Mouse (Mus musculus): Measurements from ENCODE around the gene Lilrb4a. TPM values are rescaled to one million over a fixed set of nuclear protein-coding genes. Genes with fewer than 3 reads are reported as not detected.
A peak's percentile ranks its signal among the peaks of the same experiment; 100 is the strongest.
"Not testable (repeated sequence)": the region's sequence is repeated elsewhere in the genome, so short reads cannot be mapped to it uniquely, and the experiment has no call there.

The Lilrb4a gene
- polyA plus RNA-seq (2015; fragmentation: Nextera tagmentation; extraction: Ambion mirVana), result 1.6 and 2.3 TPM in 2 replicates

DNA sequence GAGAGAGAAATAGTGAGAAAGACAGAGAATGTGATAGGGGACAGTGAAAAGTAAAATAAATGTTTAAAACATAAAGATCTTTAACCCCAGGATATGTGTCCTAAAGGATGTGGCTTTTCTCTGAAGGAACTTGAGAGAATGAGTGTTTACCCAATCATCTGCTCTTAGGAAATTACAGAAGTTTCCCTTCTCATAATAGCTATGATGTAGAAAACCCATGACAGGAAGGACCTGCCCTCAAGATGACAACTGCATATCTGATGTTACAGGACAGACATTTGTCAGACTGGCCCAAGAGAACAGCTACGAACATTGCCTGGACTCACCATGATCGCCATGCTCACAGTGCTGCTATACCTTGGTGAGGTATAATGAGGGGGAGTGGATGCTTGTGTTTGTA lies at the start of gene Lilrb4a:
Lilrb4a (plus strand) TSS at position 266 of the 400 bp plus-strand sequence.
- H3K27ac ChIP-seq (ENCODE audit: low read length); H3K9ac ChIP-seq (ENCODE audit: low read depth, low read length); H3K9me3 ChIP-seq (ENCODE audit: control insufficient read depth, low read length); H3K4me1 ChIP-seq (ENCODE audit: control insufficient read depth, insufficient read depth, low read length); H3K4me2 ChIP-seq (ENCODE audit: low read depth, low read length); H3K36me3 ChIP-seq (ENCODE audit: control insufficient read depth, insufficient read depth, low read length); ATAC-seq; H3K4me3 ChIP-seq (ENCODE audit: low read length); H3K27me3 ChIP-seq (replicated peaks; ENCODE audit: control insufficient read depth, insufficient read depth, low read length): not testable (repeated sequence)
- no CpG with 5 or more reads among the region's 2 CpGs for WGBS

DNA sequence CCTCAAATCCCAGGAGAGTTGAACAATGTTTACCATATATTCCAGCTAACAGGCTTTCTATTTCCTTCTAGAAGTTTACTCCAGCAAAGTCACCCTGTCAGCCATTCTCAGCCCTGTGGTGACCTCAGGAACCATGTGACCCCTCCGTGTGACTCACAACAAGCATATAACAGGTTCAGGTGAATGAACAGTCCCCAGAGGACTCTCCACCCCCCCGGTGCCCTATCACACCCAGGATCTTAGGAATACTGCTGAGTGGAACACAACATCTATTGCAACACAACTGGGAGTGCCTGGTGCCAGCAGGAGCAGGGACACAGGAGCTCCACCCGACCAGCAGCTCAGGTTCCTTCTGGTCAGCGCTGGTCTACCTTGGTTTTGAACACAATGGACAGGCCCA lies 39.1 kb upstream of the Lilrb4a start:
- H3K27ac ChIP-seq (ENCODE audit: low read length), result no peak overlapping the region
- no peak overlapping the region for H3K9ac ChIP-seq (ENCODE audit: low read depth, low read length)
- H3K4me2 ChIP-seq (ENCODE audit: low read depth, low read length), result no peak overlapping the region
- 68% methylated on average over 4 of the region's 4 CpGs for WGBS
- H3K36me3 ChIP-seq (ENCODE audit: control insufficient read depth, insufficient read depth, low read length), result no peaks in the 10 kb centered on the region
- H3K9me3 ChIP-seq (ENCODE audit: control insufficient read depth, low read length), result no peaks in the 10 kb centered on the region
- peak; percentile 63 for ATAC-seq
- no peak overlapping the region for H3K4me3 ChIP-seq (ENCODE audit: low read length)
- H3K27me3 ChIP-seq (replicated peaks; ENCODE audit: control insufficient read depth, insufficient read depth, low read length), result no peaks in the 10 kb centered on the region
- H3K4me1 ChIP-seq (ENCODE audit: control insufficient read depth, insufficient read depth, low read length), result no peaks in the 10 kb centered on the region

DNA sequence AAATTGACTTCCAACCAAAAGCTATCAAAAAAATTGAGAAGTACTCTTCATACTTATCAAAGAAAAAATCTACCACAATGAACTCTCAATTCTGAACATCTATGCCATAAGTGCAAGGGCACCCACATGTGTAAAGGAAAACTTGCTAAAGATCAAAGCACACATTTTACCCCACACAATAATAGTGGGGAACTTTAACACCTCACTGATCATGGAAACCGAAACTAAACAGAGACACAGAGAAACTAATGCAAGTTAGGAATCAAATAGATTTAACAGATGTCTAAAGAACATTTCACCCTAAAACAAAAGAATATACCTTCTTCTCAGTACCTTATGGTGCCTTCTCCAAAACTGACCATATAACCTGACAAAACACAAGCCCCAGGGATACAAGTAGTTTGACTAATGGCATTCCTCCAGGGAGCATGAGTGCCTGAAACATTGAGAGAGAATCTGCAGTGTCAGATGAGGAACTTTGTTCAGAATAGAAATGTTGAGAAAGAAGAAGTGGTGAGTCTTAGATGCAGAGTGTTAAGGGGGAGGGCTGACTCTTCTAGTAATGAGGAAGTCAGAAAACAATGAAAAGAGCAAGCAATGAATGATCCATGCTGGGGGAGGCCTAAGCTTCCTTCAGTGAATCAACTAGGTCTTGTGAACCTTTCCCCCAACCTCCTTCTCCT lies 37.0 kb upstream of the Lilrb4a start:
- Histone ChIP-seq H3K27ac (ENCODE audit: low read length) (no peak overlapping the region), H3K36me3 (ENCODE audit: control insufficient read depth, insufficient read depth, low read length) (no peaks in the 10 kb centered on the region), H3K9ac (ENCODE audit: low read depth, low read length) (no peak overlapping the region), H3K4me1 (ENCODE audit: control insufficient read depth, insufficient read depth, low read length) (no peaks in the 10 kb centered on the region), H3K27me3 (replicated peaks; ENCODE audit: control insufficient read depth, insufficient read depth, low read length) (no peaks in the 10 kb centered on the region), H3K9me3 (ENCODE audit: control insufficient read depth, low read length) (no peaks in the 10 kb centered on the region), H3K4me3 (ENCODE audit: low read length) (no peak overlapping the region), H3K4me2 (ENCODE audit: low read depth, low read length) (no peak overlapping the region)
- WGBS, result 89% methylated on average over 1 of the region's 1 CpGs
- no peak for ATAC-seq

GRCm38 (mm10) chr10:51454365-51454764 lies 36.4 kb upstream of the Lilrb4a start:
- H3K4me3 ChIP-seq (ENCODE audit: low read length), result no peak overlapping the region
- no peaks in the 10 kb centered on the region for H3K36me3 ChIP-seq (ENCODE audit: control insufficient read depth, insufficient read depth, low read length)
- ATAC-seq, result peak; percentile 50
- no peak overlapping the region for H3K4me2 ChIP-seq (ENCODE audit: low read depth, low read length)
- no peak overlapping the region for H3K9ac ChIP-seq (ENCODE audit: low read depth, low read length)
- WGBS, result 42% methylated on average over 1 of the region's 1 CpGs
- H3K9me3 ChIP-seq (ENCODE audit: control insufficient read depth, low read length), result no peaks in the 10 kb centered on the region
- H3K4me1 ChIP-seq (ENCODE audit: control insufficient read depth, insufficient read depth, low read length), result no peaks in the 10 kb centered on the region
- no peak overlapping the region; the same call in 1 of the 2 replicates for H3K27ac ChIP-seq (ENCODE audit: low read length)
- H3K27me3 ChIP-seq (replicated peaks; ENCODE audit: control insufficient read depth, insufficient read depth, low read length), result no peaks in the 10 kb centered on the region

DNA sequence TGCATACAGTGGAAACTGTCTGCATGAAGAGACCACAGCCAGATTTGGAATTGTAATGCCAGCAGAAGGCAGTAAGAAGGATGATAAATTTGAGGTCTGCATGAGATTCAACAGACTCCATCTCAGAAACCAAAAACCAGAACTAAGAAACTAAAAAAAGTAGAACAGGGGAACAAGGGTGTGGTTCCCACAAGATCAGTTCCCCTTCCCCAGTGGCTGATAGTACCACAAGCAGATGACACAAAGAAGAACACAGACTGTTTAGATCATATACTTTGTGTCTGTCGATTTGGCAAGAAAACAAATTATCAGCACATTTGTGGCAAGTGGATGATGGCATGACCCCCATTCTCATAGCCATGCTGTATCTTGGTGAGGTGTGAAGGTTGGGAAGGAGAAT lies 35.0 kb upstream of the Lilrb4a start:
- WGBS, result 62% methylated on average over 1 of the region's 1 CpGs
- no peaks in the 10 kb centered on the region for H3K27me3 ChIP-seq (replicated peaks; ENCODE audit: control insufficient read depth, insufficient read depth, low read length)
- no peak for ATAC-seq
- no peaks in the 10 kb centered on the region for H3K4me1 ChIP-seq (ENCODE audit: control insufficient read depth, insufficient read depth, low read length)
- no peaks in the 10 kb centered on the region for H3K9me3 ChIP-seq (ENCODE audit: control insufficient read depth, low read length)
- no peak overlapping the region for H3K27ac ChIP-seq (ENCODE audit: low read length)
- no peak overlapping the region for H3K4me3 ChIP-seq (ENCODE audit: low read length)
- no peak overlapping the region for H3K9ac ChIP-seq (ENCODE audit: low read depth, low read length)
- H3K4me2 ChIP-seq (ENCODE audit: low read depth, low read length), result no peak overlapping the region
- no peaks in the 10 kb centered on the region for H3K36me3 ChIP-seq (ENCODE audit: control insufficient read depth, insufficient read depth, low read length)

GRCm38 (mm10) chr10:51456369-51456768 lies 34.4 kb upstream of the Lilrb4a start:
- Histone ChIP-seq H3K36me3 (ENCODE audit: control insufficient read depth, insufficient read depth, low read length) (no peaks in the 10 kb centered on the region), H3K27me3 (replicated peaks; ENCODE audit: control insufficient read depth, insufficient read depth, low read length) (no peaks in the 10 kb centered on the region), H3K4me3 (ENCODE audit: low read length) (no peak overlapping the region), H3K27ac (ENCODE audit: low read length) (no peak overlapping the region), H3K4me2 (ENCODE audit: low read depth, low read length) (no peak overlapping the region), H3K9ac (ENCODE audit: low read depth, low read length) (no peak overlapping the region), H3K4me1 (ENCODE audit: control insufficient read depth, insufficient read depth, low read length) (no peaks in the 10 kb centered on the region), H3K9me3 (ENCODE audit: control insufficient read depth, low read length) (no peaks in the 10 kb centered on the region)
- ATAC-seq, result no peak
- WGBS, result 77% methylated on average over 4 of the region's 4 CpGs

DNA sequence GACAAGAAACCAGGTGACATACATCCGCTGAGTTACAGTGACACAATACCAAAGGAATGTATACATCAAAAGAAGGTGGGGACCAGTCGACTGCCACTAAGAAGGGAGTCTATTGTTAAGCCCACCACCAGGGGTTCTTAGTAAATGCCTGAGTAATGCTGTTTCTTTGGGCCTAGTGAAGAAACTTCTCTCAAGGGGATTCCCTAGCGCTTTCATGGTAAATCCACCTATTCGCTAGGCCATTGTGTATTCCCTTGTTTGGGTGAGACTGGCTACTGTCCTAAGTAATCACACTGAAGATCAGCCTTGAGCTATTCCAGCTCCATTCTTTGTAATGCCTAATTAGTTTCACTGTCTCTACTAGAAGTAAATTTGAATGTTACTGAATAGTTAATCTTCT lies 27.0 kb upstream of the Lilrb4a start:
- H3K4me3 ChIP-seq (ENCODE audit: low read length); H3K27ac ChIP-seq (ENCODE audit: low read length); ATAC-seq; H3K9ac ChIP-seq (ENCODE audit: low read depth, low read length); H3K4me2 ChIP-seq (ENCODE audit: low read depth, low read length); H3K9me3 ChIP-seq (ENCODE audit: control insufficient read depth, low read length); H3K4me1 ChIP-seq (ENCODE audit: control insufficient read depth, insufficient read depth, low read length); H3K36me3 ChIP-seq (ENCODE audit: control insufficient read depth, insufficient read depth, low read length); H3K27me3 ChIP-seq (replicated peaks; ENCODE audit: control insufficient read depth, insufficient read depth, low read length): not testable (repeated sequence)
- 58% methylated on average over 4 of the region's 4 CpGs for WGBS

DNA sequence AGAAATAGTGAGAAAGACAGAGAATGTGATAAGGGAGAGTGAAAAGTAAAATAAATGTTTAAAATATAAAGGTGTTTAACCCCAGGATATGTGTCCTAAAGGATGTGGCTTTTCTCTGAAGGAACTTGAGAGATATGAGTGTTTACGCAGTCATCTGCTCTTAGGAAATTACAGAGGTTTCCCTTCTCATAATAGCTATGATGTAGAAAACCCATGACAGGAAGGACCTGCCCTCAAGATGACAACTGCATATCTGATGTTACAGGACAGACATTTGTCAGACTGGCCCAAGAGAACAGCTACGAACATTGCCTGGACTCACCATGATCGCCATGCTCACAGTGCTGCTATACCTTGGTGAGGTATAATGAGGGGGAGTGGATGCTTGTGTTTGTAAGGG lies 10.4 kb upstream of the Lilrb4a start, which contains the start of the genes Gm49339 and Lilr4b:
Gm49339 (plus strand) TSS at position 216 of the 400 bp plus-strand sequence.
Lilr4b (plus strand) TSS at position 236 of the 400 bp plus-strand sequence.
- not testable (repeated sequence) for H3K4me1 ChIP-seq (ENCODE audit: control insufficient read depth, insufficient read depth, low read length); H3K4me2 ChIP-seq (ENCODE audit: low read depth, low read length); ATAC-seq; H3K4me3 ChIP-seq (ENCODE audit: low read length); H3K36me3 ChIP-seq (ENCODE audit: control insufficient read depth, insufficient read depth, low read length); H3K9me3 ChIP-seq (ENCODE audit: control insufficient read depth, low read length); H3K9ac ChIP-seq (ENCODE audit: low read depth, low read length); H3K27me3 ChIP-seq (replicated peaks; ENCODE audit: control insufficient read depth, insufficient read depth, low read length); H3K27ac ChIP-seq (ENCODE audit: low read length)
- WGBS, result 81% methylated on average over 1 of the region's 3 CpGs

- no peaks in the 10 kb centered on the region for H3K9me3 ChIP-seq (ENCODE audit: control insufficient read depth, low read length)
- no peaks in the 10 kb centered on the region for H3K27me3 ChIP-seq (replicated peaks; ENCODE audit: control insufficient read depth, insufficient read depth, low read length)
- no peak for ATAC-seq
- H3K9ac ChIP-seq (ENCODE audit: low read depth, low read length), result no peak overlapping the region
- H3K27ac ChIP-seq (ENCODE audit: low read length), result no peak overlapping the region
- no peaks in the 10 kb centered on the region for H3K4me1 ChIP-seq (ENCODE audit: control insufficient read depth, insufficient read depth, low read length)
- H3K4me2 ChIP-seq (ENCODE audit: low read depth, low read length), result no peak overlapping the region
- no peak overlapping the region for H3K4me3 ChIP-seq (ENCODE audit: low read length)
- H3K36me3 ChIP-seq (ENCODE audit: control insufficient read depth, insufficient read depth, low read length), result no peaks in the 10 kb centered on the region
These were observed 29.3 kb downstream of the Lilrb4a start for GRCm38 (mm10) chr10:51520021-51520420.

DNA sequence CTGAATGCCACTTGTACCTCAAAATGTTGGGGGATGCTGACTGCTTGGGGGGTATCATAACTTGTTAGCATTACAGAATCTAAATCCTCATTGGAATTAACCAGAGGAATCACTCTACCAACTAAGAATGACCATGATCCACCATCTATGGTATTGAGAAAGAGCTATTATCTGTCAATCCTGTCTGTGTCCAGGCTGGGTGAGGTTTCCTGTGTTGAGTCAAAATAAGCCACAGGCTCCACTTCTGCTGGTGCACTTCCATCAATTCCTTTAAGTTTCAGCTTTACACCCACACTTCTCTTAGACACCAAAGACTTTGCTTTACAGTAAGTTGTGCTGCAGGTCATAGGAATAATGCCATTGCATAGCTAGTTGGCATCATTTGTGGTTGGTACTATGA lies 30.7 kb downstream of the Lilrb4a start:
- Histone ChIP-seq H3K36me3 (ENCODE audit: control insufficient read depth, insufficient read depth, low read length) (no peaks in the 10 kb centered on the region), H3K4me1 (ENCODE audit: control insufficient read depth, insufficient read depth, low read length) (no peaks in the 10 kb centered on the region), H3K9ac (ENCODE audit: low read depth, low read length) (no peak overlapping the region), H3K4me2 (ENCODE audit: low read depth, low read length) (no peak overlapping the region), H3K4me3 (ENCODE audit: low read length) (no peak overlapping the region), H3K9me3 (ENCODE audit: control insufficient read depth, low read length) (no peaks in the 10 kb centered on the region), H3K27me3 (replicated peaks; ENCODE audit: control insufficient read depth, insufficient read depth, low read length) (no peaks in the 10 kb centered on the region), H3K27ac (ENCODE audit: low read length) (no peak overlapping the region)
- no peak for ATAC-seq

Measured in intestine, embryonic 16.5 days (tissue).